Mouse (Mus musculus) liver, embryonic 14.5 days (tissue): ENCODE data around the gene Epb41l1.

ENCODE experiments used
- CTCF ChIP-seq: IDR thresholded peaks from 2 replicates; pipeline ENCODE4 v1.5.1; 2016; ENCODE audit warnings: antibody characterized with exemption, low read depth, control low read depth
- EP300 ChIP-seq: IDR thresholded peaks from 2 replicates; pipeline ENCODE4 v1.6.1; 2016; ENCODE audit warnings: antibody characterized with exemption, low read depth

GRCm38 (mm10) chr2:156467538-156467937 is 46.8 kb downstream of the Epb41l1 start:
- no peak for TF ChIP-seq EP300
- no peak for TF ChIP-seq CTCF
